Mouse (Mus musculus) ES-Bruce4 (cell line): ENCODE measurements around the gene Mtfr2. TPM values are rescaled to one million over a fixed set of nuclear protein-coding genes. Genes with fewer than 3 reads are reported as not detected.
A peak's percentile ranks its signal among the peaks of the same experiment; 100 is the strongest.

Experiments used
- H3K27ac ChIP-seq: 2 replicates; pipeline ENCODE4 v1.5.1; 2012; ENCODE audit warnings: low read length, inconsistent platforms; ENCODE audit not compliant: insufficient read depth
- H3K27me3 ChIP-seq: 2 replicates; pipeline ENCODE4 v1.6.1; 2012; ENCODE audit warnings: mild to moderate bottlenecking, low read length, inconsistent platforms; ENCODE audit not compliant: control insufficient read depth, poor library complexity, insufficient read depth, severe bottlenecking
- H3K36me3 ChIP-seq: 2 replicates; pipeline ENCODE4 v1.6.1; 2012; ENCODE audit warnings: inconsistent platforms, mild to moderate bottlenecking, low read length, moderate library complexity; ENCODE audit not compliant: control insufficient read depth, poor library complexity, insufficient read depth, severe bottlenecking
- H3K4me1 ChIP-seq: one replicate; pipeline ENCODE4 v1.8.1; 2011; ENCODE audit warnings: low read length; ENCODE audit not compliant: control insufficient read depth, insufficient read depth
- H3K4me3 ChIP-seq: 2 replicates; pipeline ENCODE4 v1.5.1; 2011; ENCODE audit warnings: low read depth, mild to moderate bottlenecking, low read length
- H3K9ac ChIP-seq: 2 replicates; pipeline ENCODE4 v1.6.1; 2012; ENCODE audit warnings: low read depth, mild to moderate bottlenecking, inconsistent platforms; ENCODE audit not compliant: poor library complexity, severe bottlenecking
- H3K9me3 ChIP-seq: replicated peaks from 2 replicates; pipeline ENCODE4 v1.6.1; 2012; ENCODE audit warnings: mild to moderate bottlenecking, low read length, inconsistent platforms; ENCODE audit not compliant: control insufficient read depth, poor library complexity, insufficient read depth, severe bottlenecking
- CTCF ChIP-seq: IDR thresholded peaks from one replicate; pipeline ENCODE4 v1.8.1; 2011; ENCODE audit warnings: low read depth, low read length
- EP300 ChIP-seq: IDR thresholded peaks from 2 replicates; pipeline ENCODE4 v1.6.1; 2011; ENCODE audit warnings: low read depth, low read length; ENCODE audit not compliant: insufficient read depth
- POLR2A ChIP-seq: IDR thresholded peaks from one replicate; pipeline ENCODE4 v1.8.1; 2011; ENCODE audit warnings: low read length; ENCODE audit not compliant: insufficient read depth
- polyA plus RNA-seq: library from polyadenylated mRNA; stranded (reverse); fragments of >200 nt; gene quantifications from 2 replicates; pipeline ENCODE4 v1.2.4, GENCODE M21; 2011; ENCODE audit warnings: low read depth; ENCODE audit not compliant: missing spikeins, insufficient read depth, insufficient read length

Mtfr2 gene
- polyA plus RNA-seq, 1 experiment: 20.2 TPM

DNA sequence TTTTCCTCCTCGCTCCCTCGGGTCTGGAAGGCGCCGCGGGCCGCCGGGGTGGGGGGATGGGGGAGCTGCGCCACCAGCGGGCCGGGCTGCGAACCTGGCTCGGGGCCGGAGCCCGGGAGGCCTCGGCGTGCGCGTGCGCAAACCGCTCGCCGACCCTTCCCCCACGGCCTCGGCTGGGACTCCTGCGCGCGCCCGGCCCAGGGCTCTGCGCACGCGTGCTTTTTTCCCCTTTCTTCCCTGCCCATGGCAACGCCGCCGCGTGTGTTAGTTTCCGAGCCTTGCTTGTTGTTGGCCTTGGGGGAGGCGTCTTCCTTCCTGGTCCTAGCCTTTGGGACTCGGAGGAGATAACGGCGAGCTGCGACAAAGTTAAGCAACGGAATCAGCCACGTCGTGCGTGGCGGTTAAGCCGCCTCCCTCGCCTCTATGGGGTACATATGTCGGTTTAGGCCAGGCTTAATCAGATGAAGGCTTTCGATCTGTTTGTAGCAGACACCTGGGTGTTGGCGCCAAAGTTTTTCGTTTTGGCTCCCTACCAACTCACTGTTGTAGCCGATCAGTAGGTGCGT lies 34.8 kb upstream of the Mtfr2 start:
- TF ChIP-seq POLR2A: no peak
- peak overlapping the region; percentile 88 for H3K9ac ChIP-seq
- no peaks in the 10 kb centered on the region for H3K9me3 ChIP-seq
- H3K27me3 ChIP-seq: no peaks in the 10 kb centered on the region
- peaks cover 6% of the 10 kb centered on the region; the same call in 1 of the 2 replicates for H3K36me3 ChIP-seq
- peak overlapping the region; percentile 92 for H3K27ac ChIP-seq
- peak overlapping the region; percentile 84 for H3K4me3 ChIP-seq
- H3K4me1 ChIP-seq: no peaks in the 10 kb centered on the region

DNA sequence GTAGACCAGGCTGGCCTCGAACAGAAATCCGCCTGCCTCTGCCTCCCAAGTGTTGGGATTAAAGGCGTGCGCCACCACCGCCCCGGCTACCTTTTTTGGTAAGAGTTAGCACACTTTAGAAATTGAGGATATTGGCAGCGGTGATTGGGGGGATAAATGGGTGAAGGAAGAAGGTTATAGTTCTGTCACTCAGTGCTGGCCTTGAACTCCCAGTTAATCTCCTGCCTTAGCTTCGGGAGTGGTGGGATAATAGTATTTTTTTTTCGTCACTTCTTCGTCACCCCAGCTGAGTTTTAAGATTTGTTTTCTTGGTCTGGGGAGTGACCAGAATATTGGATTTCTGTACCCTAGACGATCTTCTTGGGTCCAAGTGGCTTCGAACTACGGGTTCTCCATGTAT lies 34.1 kb upstream of the Mtfr2 start:
- no peaks in the 10 kb centered on the region for H3K9me3 ChIP-seq
- H3K4me1 ChIP-seq: no peaks in the 10 kb centered on the region
- TF ChIP-seq CTCF (no peak), POLR2A (no peak), EP300 (no peak)
- H3K36me3 ChIP-seq: peaks cover 11% of the 10 kb centered on the region
- 0 out of 2 replicates have a peak overlapping the region, but pooled peaks have one; percentile 40 for H3K27ac ChIP-seq
- no peaks in the 10 kb centered on the region for H3K27me3 ChIP-seq
- peak overlapping the region; percentile 84 for H3K4me3 ChIP-seq
- H3K9ac ChIP-seq: peak overlapping the region; percentile 88

DNA sequence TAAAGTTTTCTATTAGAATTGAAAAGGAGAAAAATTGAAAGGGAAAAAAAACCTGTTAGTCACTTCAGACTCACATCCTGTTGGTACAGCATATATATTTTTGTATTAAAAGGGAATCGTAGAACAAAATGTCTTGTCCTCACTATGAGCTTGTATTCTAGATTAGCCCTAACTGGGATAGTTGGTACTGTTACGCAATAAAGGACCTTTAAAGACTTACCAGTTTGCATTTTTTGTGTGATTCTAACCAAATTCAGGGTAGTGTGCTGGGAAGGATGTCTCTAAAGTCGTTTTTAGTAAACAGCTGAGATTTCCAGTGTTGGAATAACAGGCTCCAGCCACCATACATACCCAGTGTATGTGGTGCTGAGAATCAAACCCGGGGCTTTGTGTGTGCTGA lies 33.6 kb upstream of the Mtfr2 start:
- Histone ChIP-seq H3K4me1 (peaks cover 1% of the 10 kb centered on the region), H3K4me3 (peak overlapping the region; percentile 18; the same call in 1 of the 2 replicates), H3K27ac (no peak overlapping the region), H3K9ac (peak overlapping the region; percentile 88), H3K9me3 (no peaks in the 10 kb centered on the region), H3K36me3 (peaks cover 16% of the 10 kb centered on the region), H3K27me3 (no peaks in the 10 kb centered on the region)
- TF ChIP-seq EP300 (no peak), POLR2A (no peak), CTCF (no peak)

DNA sequence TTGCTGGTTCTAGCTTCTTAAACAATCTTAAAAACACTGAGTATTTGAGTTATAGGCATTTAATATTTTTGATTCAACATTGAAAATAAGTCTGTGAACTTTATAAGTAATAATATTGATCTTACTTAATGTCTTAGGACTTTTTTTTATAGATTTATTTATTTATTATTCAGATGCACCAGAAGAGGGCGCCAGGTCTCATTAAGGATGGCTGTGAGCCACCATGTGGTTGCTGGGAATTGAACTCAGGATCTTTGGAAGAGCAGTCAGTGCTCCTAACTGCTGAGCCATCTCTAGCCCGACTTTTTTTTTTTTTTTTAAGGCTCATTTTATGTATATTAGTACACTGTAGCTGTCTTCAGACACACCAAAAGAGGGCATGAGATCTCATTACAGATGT lies 32.8 kb upstream of the Mtfr2 start:
- Histone ChIP-seq H3K27ac (no peak overlapping the region), H3K9me3 (no peaks in the 10 kb centered on the region), H3K4me3 (peak overlapping the region; percentile 6; the same call in 1 of the 2 replicates), H3K27me3 (no peaks in the 10 kb centered on the region), H3K36me3 (peaks cover 22% of the 10 kb centered on the region), H3K4me1 (peaks cover 1% of the 10 kb centered on the region), H3K9ac (peak overlapping the region; percentile 68)
- TF ChIP-seq EP300 (no peak), CTCF (no peak), POLR2A (no peak)

DNA sequence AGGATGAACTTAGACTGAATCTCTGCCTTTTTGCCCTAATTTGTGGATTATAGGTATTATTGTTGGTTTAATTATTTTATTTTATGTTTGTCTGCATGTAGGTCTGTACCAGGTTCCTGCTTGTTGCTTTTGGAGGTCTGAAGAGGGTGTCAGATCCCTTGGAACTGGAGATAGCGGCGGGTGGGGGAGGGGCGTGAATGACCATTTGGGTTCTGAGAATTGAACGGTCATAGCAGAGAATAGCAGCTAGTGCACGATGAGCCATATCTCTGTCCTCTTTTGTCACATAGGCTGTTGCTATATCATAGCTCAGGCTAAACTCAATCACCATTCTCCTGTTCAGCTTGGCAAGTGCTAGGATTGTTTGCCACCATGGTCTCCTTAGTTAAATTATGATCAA lies 30.1 kb upstream of the Mtfr2 start:
- Histone ChIP-seq H3K27me3 (no peaks in the 10 kb centered on the region), H3K4me3 (no peak overlapping the region), H3K36me3 (peaks cover 39% of the 10 kb centered on the region), H3K9me3 (no peaks in the 10 kb centered on the region), H3K9ac (no peak overlapping the region), H3K27ac (no peak overlapping the region), H3K4me1 (peaks cover 1% of the 10 kb centered on the region)
- TF ChIP-seq POLR2A: no peak
- no peak for TF ChIP-seq EP300
- no peak for TF ChIP-seq CTCF

DNA sequence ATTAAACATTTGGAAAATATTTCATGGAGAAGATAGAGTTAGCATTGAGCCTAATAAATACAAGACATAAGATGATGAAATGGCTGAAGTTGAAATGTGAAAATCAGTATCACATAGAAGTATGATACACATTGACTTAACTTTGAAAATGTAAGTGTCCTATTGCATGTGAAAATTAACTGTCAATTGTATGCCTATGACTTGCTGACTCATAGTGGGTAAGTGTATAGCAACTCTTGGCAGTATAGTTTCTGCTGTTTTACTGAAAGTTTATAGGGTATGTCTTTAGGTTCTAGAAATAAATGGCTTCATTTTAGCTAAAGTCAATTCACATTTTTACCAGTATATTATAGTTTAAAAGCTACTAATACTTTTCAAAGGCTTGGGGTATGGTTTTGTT lies 21.3 kb upstream of the Mtfr2 start:
- TF ChIP-seq EP300 (no peak), POLR2A (no peak), CTCF (no peak)
- Histone ChIP-seq H3K4me3 (no peak overlapping the region), H3K9ac (no peak overlapping the region), H3K36me3 (peaks cover 81% of the 10 kb centered on the region), H3K27me3 (no peaks in the 10 kb centered on the region), H3K9me3 (no peaks in the 10 kb centered on the region), H3K27ac (no peak overlapping the region), H3K4me1 (no peaks in the 10 kb centered on the region)
